Mouse (Mus musculus) layer of hippocampus, adult 2 months (tissue): ENCODE measurements around the gene Cdrt4. TPM values are rescaled to one million over a fixed set of nuclear protein-coding genes. Genes with fewer than 3 reads are reported as not detected.

Experiments
- DNase-seq, 2 experiments: peaks; one replicate each; pipeline ENCODE4 v3.0.0; 2022; ENCODE audit warnings: low spot score in 2 of 2
- H3K27ac ChIP-seq: fragments of 200-600 bp; 2 replicates; pipeline ENCODE4 v1.8.1; 2022
- H3K4me3 ChIP-seq: fragments of 200-600 bp; 2 replicates; pipeline ENCODE4 v1.8.1; 2022; ENCODE audit warnings: mild to moderate bottlenecking
- CTCF ChIP-seq: fragments of 200-600 bp; conservative IDR thresholded peaks from 2 replicates; pipeline ENCODE4 v1.8.1; 2022; ENCODE audit warnings: antibody characterized with exemption, mild to moderate bottlenecking, moderate library complexity
- total RNA-seq, 2 experiments: library from RNA; stranded (reverse); gene quantifications; 2 replicates each; pipeline ENCODE4 v1.2.3; 2021

The Cdrt4 gene
- total RNA-seq, 2 experiments from 2014 or later = not detected

- Histone ChIP-seq H3K27ac (no peak overlapping the region), H3K4me3 (no peak overlapping the region)
- no peak for DNase-seq
- TF ChIP-seq CTCF = no peak
These were observed 4.8 kb downstream of the Cdrt4 start for GRCm38 (mm10) chr11:62955776-62956175.

DNA sequence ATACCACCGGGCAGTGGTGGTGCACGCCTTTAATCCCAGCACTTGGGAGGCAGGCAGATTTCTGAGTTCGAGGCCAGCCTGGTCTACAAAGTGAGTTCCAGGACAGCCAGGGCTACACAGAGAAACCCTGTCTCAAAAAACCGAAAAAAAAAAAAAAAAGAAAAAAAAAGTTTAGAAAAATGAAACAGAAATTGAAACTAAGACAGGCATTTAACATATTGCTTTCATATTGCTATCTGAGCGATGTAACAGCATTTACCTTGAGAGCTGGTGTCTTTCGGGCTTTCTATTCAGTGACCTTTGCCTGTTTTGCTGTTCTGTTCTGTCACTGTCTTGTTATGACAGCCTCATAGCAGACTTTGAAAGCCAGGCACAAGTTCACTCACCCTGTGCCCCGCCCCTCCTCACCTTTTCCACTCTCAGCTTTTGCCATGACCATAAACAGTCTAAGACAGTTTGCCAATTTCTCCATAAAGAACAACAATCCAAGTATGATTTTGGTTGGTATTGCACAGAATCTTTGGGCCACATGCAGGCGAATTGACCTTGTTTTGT, 6.7 kb downstream of the Cdrt4 start:
- no peak for DNase-seq
- TF ChIP-seq CTCF = no peak
- Histone ChIP-seq H3K4me3 (no peak overlapping the region), H3K27ac (no peak overlapping the region)

DNA sequence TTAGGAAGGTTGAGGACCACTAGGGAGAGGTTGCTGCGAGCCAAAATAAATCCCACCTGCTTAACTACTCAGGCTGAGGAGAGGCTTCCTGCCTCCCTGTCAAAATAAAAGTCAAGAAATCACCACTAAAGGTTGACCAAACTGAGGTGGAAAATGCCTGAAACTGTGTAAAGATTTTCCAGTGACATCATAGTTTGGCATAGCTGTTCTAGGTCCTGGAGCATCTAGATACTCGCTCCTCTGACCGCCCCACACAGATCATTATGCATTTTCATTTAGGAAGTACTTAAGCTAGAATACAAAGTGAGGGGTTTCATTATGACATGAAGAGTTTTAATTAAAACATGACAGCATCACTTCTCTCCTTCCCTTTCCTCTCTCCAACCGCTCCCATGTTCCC, 12.3 kb downstream of the Cdrt4 start:
- no peak overlapping the region for H3K4me3 ChIP-seq
- DNase-seq = no peak
- TF ChIP-seq CTCF = no peak
- no peak overlapping the region for H3K27ac ChIP-seq

DNA sequence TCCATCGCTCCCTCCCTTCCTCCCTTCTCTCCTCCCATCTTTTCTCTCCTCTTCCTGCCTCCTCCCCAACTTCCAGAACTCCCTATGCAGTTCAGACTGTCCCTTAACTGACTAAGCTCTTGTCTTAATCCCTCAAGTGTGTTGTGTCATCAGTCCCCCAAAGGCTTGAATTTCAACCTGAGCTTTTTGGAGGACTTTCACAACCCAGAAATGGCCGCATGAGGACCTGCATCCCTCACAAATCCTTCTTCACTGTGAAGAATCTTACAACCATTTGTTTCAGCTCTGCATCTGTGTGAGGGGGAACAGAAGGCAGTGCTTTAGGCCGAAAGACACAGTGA, 15.4 kb downstream of the Cdrt4 start:
- TF ChIP-seq CTCF = no peak

DNA sequence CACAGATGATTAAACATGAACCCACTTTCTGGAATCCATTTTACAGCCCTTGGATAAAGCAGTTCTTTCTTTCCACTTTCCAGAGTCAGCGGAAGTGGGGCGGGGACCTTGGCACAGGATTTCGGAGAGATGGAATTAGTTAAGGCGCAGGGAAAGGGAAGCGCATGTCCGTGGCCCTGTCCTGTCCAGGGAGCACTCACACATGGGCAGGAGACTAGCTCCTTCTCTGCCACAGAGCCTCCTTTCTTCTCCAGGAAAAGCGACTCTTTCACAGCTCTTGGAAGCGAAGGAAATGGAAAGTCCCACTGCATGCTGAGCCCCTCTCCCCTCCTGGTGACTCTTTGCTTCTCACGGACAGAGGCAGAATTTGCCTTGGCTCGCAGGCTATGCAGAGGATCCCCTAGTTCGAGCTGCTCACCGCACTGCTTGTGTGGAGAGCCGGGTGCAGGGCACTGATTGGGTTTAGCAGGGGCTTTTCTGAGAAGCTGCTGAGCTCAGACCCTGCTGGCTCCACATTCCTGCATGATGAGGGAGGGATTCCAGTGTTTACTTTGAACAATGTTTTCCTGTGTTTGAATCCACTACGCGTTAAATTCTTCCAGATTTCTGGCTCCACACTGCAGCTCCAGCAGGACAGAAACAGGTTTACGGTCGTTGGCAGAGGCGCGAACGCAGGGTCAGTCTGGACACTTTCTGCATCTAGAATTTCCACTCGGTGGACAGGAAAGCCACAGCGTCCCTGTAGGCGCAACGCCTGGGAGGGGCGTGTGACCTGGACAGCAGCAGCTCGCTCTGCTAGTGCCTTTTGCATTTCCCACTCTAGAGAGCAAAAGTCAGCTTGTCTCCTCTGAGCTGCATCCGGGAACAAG, 16.0 kb downstream of the Cdrt4 start:
- TF ChIP-seq CTCF = no peak
- Histone ChIP-seq H3K27ac (peak overlapping the region; percentile 73), H3K4me3 (peak overlapping the region; percentile 31; the same call in 1 of the 2 replicates)
- peak; percentile 23 to 24 for DNase-seq

More for the DNA sequence above, 15.4 kb downstream of the Cdrt4 start:
- no peak overlapping the region for H3K4me3 ChIP-seq
- H3K27ac ChIP-seq = peak overlapping the region; percentile 73
- no peak for DNase-seq

- no peak for DNase-seq
These were observed 26.2 kb downstream of the Cdrt4 start for GRCm38 (mm10) chr11:62977176-62977575.

DNA sequence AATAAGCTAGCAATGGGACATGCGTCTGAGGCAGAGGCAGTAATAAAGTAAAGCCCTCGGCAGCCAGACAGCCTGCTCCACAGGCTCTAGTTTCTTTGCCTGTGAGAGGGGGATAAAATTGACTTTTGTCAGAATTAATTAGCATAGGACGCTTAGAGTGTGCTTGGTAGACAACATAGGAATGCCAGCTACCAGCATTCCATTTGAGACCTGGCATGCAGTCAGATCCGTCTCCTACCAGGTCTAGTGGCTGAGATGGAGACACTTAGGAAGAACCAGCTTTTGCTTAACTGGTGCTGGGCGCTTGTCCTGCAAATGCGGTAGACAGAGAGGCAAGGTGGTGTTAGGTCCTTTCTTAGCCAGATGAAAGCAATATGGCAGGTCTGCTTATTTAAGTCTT, 27.9 kb downstream of the Cdrt4 start:
- no peak overlapping the region for H3K4me3 ChIP-seq
- DNase-seq = no peak
- TF ChIP-seq CTCF = no peak
- H3K27ac ChIP-seq = no peak overlapping the region

More at GRCm38 (mm10) chr11:62977176-62977575, 26.2 kb downstream of the Cdrt4 start:
- H3K27ac ChIP-seq = no peak overlapping the region
- no peak for TF ChIP-seq CTCF
- H3K4me3 ChIP-seq = no peak overlapping the region

DNA sequence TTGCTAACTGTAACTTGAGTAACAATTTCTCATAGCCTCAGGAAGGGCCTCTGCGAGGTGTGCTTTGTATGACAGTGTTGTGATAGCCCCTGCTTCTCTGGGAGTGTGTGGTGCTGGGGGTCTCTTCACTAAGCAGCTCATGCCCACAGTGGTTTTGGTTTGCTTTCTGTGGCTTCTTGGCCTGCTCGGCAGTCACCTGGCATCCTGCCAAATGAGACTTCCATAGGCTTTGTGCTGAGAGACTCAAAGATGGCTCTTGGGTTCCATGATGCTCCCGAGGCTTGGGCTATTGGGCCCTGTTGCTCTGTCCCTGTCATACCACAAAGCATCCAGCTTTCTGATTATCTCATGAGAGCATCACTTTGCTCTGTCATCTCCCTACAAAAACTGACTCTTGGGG, 30.7 kb downstream of the Cdrt4 start:
- TF ChIP-seq CTCF = no peak
- no peak overlapping the region for H3K27ac ChIP-seq
- no peak for DNase-seq
- no peak overlapping the region for H3K4me3 ChIP-seq

- DNase-seq = no peak
- H3K27ac ChIP-seq = peak overlapping the region; percentile 18; the same call in 1 of the 2 replicates
- TF ChIP-seq CTCF = no peak
- no peak overlapping the region for H3K4me3 ChIP-seq
These were observed 32.8 kb downstream of the Cdrt4 start for GRCm38 (mm10) chr11:62983793-62984192.

GRCm38 (mm10) chr11:62984365-62984764, 33.4 kb downstream of the Cdrt4 start:
- no peak for DNase-seq
- peak overlapping the region; percentile 18; the same call in 1 of the 2 replicates for H3K27ac ChIP-seq
- no peak overlapping the region for H3K4me3 ChIP-seq
- TF ChIP-seq CTCF = peak; percentile 37

DNA sequence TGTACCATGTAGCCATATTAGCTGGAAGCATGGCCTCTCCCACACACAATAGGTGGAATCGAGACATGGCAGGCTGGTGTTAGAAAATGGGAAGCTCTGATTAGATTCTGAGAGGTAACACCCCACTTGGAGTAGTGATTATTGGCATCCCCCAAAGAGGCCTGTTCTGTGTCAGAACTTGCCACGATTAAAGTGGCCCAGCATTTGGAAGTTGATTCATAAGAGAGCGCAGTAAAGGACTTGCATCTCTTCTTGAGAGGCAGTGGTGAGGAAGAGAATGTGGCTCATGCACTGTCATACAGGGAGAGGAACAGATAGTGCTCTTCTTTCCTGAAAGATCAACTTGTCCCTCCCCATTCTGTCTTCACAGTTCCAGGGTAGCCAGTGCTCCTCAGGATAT, 34.1 kb downstream of the Cdrt4 start:
- no peak for TF ChIP-seq CTCF
- no peak overlapping the region for H3K27ac ChIP-seq
- H3K4me3 ChIP-seq = no peak overlapping the region
- no peak for DNase-seq

- no peak overlapping the region for H3K4me3 ChIP-seq
These were observed 35.6 kb downstream of the Cdrt4 start for GRCm38 (mm10) chr11:62986578-62986977.

GRCm38 (mm10) chr11:62990150-62990685, 39.2 kb downstream of the Cdrt4 start:
- H3K4me3 ChIP-seq = no peak overlapping the region
- no peak for DNase-seq
- H3K27ac ChIP-seq = no peak overlapping the region
- no peak for TF ChIP-seq CTCF

More at GRCm38 (mm10) chr11:62986578-62986977, 35.6 kb downstream of the Cdrt4 start:
- H3K27ac ChIP-seq = no peak overlapping the region
- no peak for TF ChIP-seq CTCF
- DNase-seq = no peak
